Mouse (Mus musculus) kidney, embryonic 15.5 days (tissue): ENCODE measurements around the gene Safb2. TPM values are rescaled to one million over a fixed set of nuclear protein-coding genes. Genes with fewer than 3 reads are reported as not detected.

Source experiments
- ATAC-seq: fragments of 200-750 bp; cut with Nextera tagmentation; replicated peaks from 2 replicates; pipeline ENCODE4 v1.8.0; 2017; ENCODE audit warnings: moderate TSS enrichment; ENCODE audit not compliant: low FRiP score
- H3K27ac ChIP-seq: fragments of 300-500 bp; sonication (generic); 2 replicates; pipeline ENCODE4 v1.5.1; 2015; ENCODE audit warnings: mild to moderate bottlenecking, inconsistent platforms
- H3K27me3 ChIP-seq: fragments of 300-500 bp; sonication (generic); 2 replicates; pipeline ENCODE4 v1.6.1; 2015; ENCODE audit warnings: inconsistent platforms
- H3K36me3 ChIP-seq: fragments of 300-500 bp; sonication (generic); 2 replicates; pipeline ENCODE4 v1.6.1; 2015; ENCODE audit warnings: inconsistent platforms
- H3K4me1 ChIP-seq: fragments of 300-500 bp; sonication (generic); 2 replicates; pipeline ENCODE4 v1.6.1; 2015; ENCODE audit warnings: inconsistent platforms
- H3K4me2 ChIP-seq: fragments of 300-500 bp; sonication (generic); 2 replicates; pipeline ENCODE4 v1.6.1; 2015; ENCODE audit warnings: moderate library complexity, mild to moderate bottlenecking, inconsistent platforms
- H3K4me3 ChIP-seq: fragments of 300-500 bp; sonication (generic); replicated peaks from 2 replicates; pipeline ENCODE4 v1.5.1; 2015; ENCODE audit warnings: mild to moderate bottlenecking, inconsistent platforms
- H3K9ac ChIP-seq: fragments of 300-500 bp; sonication (generic); 2 replicates; pipeline ENCODE4 v1.6.1; 2015; ENCODE audit warnings: mild to moderate bottlenecking, inconsistent platforms
- H3K9me3 ChIP-seq: fragments of 300-500 bp; sonication (generic); replicated peaks from 2 replicates; pipeline ENCODE4 v1.6.1; 2016; ENCODE audit warnings: inconsistent platforms
- WGBS: fragments of 180-500 bp; shearing (Covaris S2); methylation state at CpG from one replicate; pipeline ENCODE4 v1.1.7; 2015; ENCODE audit warnings: mixed read lengths; 5-methylcytosine and 5-hydroxymethylcytosine counted together
- polyA plus RNA-seq: library from polyadenylated mRNA; unstranded; fragments of >200 nt; fragmentation: Nextera tagmentation; extraction: Ambion mirVana; gene quantifications from 2 replicates; pipeline ENCODE4 v1.2.1, GENCODE M21; 2015

Safb2 gene
- polyA plus RNA-seq, 1 experiment from 2014 or later = 92.4 TPM

DNA sequence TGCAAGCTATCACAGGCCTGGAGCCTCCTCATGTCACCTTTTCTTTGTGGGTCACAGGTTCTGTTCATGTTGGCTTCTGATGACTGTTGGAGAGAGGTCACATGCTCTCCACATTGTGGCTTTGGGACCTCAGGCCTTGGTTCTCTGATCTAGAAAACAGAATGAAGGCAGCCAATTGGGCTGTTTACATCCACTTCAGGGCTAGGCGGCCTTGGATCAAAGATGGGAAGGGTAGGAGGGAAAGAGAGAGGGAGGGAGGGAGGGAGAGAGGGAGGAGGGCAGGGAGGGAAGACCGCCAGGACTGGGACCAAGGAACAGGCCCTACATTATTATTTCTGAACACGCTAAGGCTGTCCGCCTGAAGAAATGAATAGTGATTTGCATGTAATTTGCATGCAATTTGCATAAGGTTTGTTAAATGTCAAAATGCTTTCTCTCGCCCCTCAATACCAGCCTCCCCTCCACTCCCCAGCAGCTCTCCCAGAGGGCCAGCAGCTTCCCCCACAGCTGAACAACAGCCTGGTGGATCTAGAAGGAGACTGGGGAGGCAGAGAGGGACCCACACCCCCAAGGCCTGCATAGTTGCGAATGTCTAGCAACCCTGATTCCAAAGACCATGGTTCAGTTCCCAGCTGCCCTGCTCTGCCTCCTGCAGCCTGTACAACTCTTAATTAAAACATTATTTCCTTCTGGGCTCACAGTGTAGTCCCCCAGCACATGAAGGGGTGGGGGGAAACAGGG, 32.4 kb downstream of the Safb2 start:
- no peaks in the 10 kb centered on the region for H3K27me3 ChIP-seq
- peaks cover 9% of the 10 kb centered on the region; the same call in 1 of the 2 replicates for H3K4me1 ChIP-seq
- no peak overlapping the region for H3K4me2 ChIP-seq
- H3K27ac ChIP-seq = no peak overlapping the region
- no peak for ATAC-seq
- 77% methylated on average over 6 of the region's 6 CpGs for WGBS
- no peak overlapping the region for H3K9ac ChIP-seq
- H3K36me3 ChIP-seq = no peaks in the 10 kb centered on the region
- H3K4me3 ChIP-seq = no peak overlapping the region
- H3K9me3 ChIP-seq = no peaks in the 10 kb centered on the region

DNA sequence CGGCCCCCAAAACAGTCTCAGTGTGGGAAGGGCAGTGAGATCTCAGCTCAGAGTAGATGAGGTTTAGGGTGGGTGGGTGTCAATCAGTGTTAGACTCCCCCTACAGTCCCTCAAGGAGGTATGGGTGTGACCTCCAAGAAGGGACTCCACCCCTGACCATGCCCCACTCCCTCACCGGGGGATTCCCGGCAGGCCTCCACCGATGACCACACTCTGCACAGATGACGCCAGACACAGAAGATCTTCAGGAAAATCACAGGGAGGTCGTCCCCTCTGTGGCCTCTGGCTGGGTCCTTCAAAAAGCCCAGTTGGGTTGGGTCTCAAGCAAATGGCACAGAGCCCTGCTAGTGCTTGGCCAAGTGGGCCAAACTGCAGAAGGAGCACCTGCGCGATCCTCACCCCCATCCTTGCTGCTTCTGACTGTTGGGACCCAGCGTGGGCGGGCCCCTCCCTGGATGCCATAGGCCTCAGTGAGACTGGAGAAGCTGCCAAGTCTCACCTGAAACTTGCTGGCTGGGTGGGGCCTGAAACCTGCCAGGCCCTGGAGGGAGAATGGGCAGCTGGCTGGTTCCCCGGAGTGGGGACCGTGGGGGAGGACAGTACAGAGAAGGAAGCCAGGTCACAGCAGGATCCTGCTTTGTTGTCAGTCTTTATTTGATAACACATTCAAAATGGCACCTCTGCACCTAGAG, 33.5 kb downstream of the Safb2 start:
- Histone ChIP-seq H3K27me3 (no peaks in the 10 kb centered on the region), H3K4me3 (no peak overlapping the region), H3K9me3 (no peaks in the 10 kb centered on the region), H3K4me1 (peaks cover 9% of the 10 kb centered on the region; the same call in 1 of the 2 replicates), H3K36me3 (no peaks in the 10 kb centered on the region), H3K9ac (no peak overlapping the region), H3K4me2 (no peak overlapping the region), H3K27ac (no peak overlapping the region)
- no peak for ATAC-seq
- WGBS = 69% methylated on average over 12 of the region's 12 CpGs

GRCm38 (mm10) chr17:56548605-56549105, 35.7 kb downstream of the Safb2 start:
- peaks cover 9% of the 10 kb centered on the region; the same call in 1 of the 2 replicates for H3K4me1 ChIP-seq
- H3K9ac ChIP-seq = no peak overlapping the region
- 58% methylated on average over 4 of the region's 4 CpGs for WGBS
- H3K9me3 ChIP-seq = no peaks in the 10 kb centered on the region
- no peak overlapping the region for H3K27ac ChIP-seq
- ATAC-seq = no peak
- H3K4me3 ChIP-seq = no peak overlapping the region
- no peak overlapping the region for H3K4me2 ChIP-seq
- no peaks in the 10 kb centered on the region for H3K27me3 ChIP-seq
- H3K36me3 ChIP-seq = no peaks in the 10 kb centered on the region

- WGBS = 69% methylated on average over 9 of the region's 9 CpGs
These were observed 36.4 kb downstream of the Safb2 start for GRCm38 (mm10) chr17:56547846-56548604.

GRCm38 (mm10) chr17:56547116-56547845, 37.1 kb downstream of the Safb2 start:
- ATAC-seq = no peak
- Histone ChIP-seq H3K36me3 (no peaks in the 10 kb centered on the region), H3K27ac (no peak overlapping the region), H3K9ac (no peak overlapping the region), H3K4me1 (peaks cover 9% of the 10 kb centered on the region; the same call in 1 of the 2 replicates), H3K9me3 (no peaks in the 10 kb centered on the region), H3K27me3 (no peaks in the 10 kb centered on the region), H3K4me3 (no peak overlapping the region), H3K4me2 (no peak overlapping the region)
- 68% methylated on average over 17 of the region's 17 CpGs for WGBS

More at GRCm38 (mm10) chr17:56547846-56548604, 36.4 kb downstream of the Safb2 start:
- H3K9me3 ChIP-seq = no peaks in the 10 kb centered on the region
- ATAC-seq = no peak
- no peak overlapping the region for H3K4me2 ChIP-seq
- H3K4me3 ChIP-seq = no peak overlapping the region
- H3K9ac ChIP-seq = no peak overlapping the region
- no peak overlapping the region for H3K27ac ChIP-seq
- no peaks in the 10 kb centered on the region for H3K36me3 ChIP-seq
- H3K27me3 ChIP-seq = no peaks in the 10 kb centered on the region
- peaks cover 9% of the 10 kb centered on the region; the same call in 1 of the 2 replicates for H3K4me1 ChIP-seq

GRCm38 (mm10) chr17:56546576-56546975, 37.8 kb downstream of the Safb2 start:
- Histone ChIP-seq H3K9ac (no peak overlapping the region), H3K36me3 (no peaks in the 10 kb centered on the region), H3K27me3 (no peaks in the 10 kb centered on the region), H3K9me3 (no peaks in the 10 kb centered on the region), H3K4me3 (no peak overlapping the region), H3K27ac (no peak overlapping the region), H3K4me2 (no peak overlapping the region), H3K4me1 (peaks cover 9% of the 10 kb centered on the region; the same call in 1 of the 2 replicates)
- no peak for ATAC-seq
- 80% methylated on average over 5 of the region's 5 CpGs for WGBS

GRCm38 (mm10) chr17:56545945-56546344, 38.4 kb downstream of the Safb2 start:
- Histone ChIP-seq H3K9ac (no peak overlapping the region), H3K9me3 (no peaks in the 10 kb centered on the region), H3K27me3 (no peaks in the 10 kb centered on the region), H3K27ac (no peak overlapping the region), H3K4me2 (no peak overlapping the region), H3K36me3 (no peaks in the 10 kb centered on the region), H3K4me3 (no peak overlapping the region), H3K4me1 (peaks cover 5% of the 10 kb centered on the region; the same call in 1 of the 2 replicates)
- ATAC-seq = no peak
- WGBS = 85% methylated on average over 1 of the region's 1 CpGs

DNA sequence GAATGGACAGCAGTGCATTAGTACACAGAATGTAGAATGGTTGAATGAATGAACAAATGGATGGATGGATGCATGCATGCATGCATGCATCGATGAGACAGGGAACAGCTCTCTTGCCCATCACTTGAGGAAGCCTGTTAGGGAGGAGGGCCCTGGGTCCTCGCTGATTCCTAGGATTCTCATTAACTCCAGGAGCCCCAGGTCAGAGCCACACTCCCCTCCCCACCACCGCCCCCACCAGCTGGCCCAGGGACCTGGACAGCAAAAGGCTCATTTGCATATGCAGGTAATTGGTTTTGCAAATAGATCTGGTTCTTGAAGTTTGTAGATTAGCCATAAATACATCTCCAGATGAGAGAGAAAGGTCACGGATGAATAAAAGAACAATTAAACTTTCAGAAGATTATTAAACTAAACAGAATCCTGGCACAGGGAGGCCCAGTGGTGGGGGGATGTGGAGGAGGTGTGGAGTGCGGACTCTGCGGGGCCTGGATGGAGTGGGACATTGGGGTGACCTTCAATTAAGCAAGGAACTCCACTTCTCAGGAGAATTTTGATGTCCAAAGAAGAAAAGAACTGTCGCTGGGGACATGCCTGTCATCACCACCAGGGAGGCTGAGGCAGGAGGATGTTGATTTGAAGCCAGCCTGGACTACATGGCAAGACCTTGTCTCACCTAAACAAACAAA, 39.5 kb downstream of the Safb2 start:
- H3K9me3 ChIP-seq = no peaks in the 10 kb centered on the region
- H3K4me3 ChIP-seq = no peak overlapping the region
- H3K9ac ChIP-seq = no peak overlapping the region
- H3K36me3 ChIP-seq = no peaks in the 10 kb centered on the region
- no peak overlapping the region for H3K27ac ChIP-seq
- no peaks in the 10 kb centered on the region for H3K4me1 ChIP-seq
- no peak overlapping the region for H3K4me2 ChIP-seq
- H3K27me3 ChIP-seq = no peaks in the 10 kb centered on the region
- no peak for ATAC-seq
- 62% methylated on average over 7 of the region's 7 CpGs for WGBS

DNA sequence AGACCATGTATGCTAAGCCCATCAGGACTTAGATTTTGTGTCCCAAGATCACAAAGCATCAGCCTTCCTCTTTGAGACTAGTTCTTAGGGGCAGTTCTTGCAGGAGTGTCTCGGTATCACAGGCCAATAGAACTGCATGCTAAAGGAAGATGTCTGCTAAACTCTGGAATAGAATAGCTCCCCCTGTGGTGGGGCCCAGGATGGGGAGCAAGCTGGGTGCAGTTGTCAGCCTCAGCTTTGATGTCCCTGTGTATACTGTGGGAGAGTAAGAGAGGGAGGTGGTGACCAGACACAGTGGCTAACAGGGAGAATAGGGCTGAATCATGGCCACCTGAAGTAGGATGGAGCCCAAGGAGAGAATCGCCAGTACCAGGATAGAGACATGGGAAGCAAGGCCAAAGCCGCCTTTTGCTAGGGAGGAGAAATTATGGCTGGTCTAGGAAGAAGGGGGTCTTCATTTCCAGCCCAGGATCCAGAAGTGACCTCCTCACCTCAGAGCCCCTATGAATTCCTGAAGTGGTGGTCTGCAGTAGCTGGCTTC, 40.6 kb downstream of the Safb2 start:
- 78% methylated on average over 3 of the region's 3 CpGs for WGBS
- no peak overlapping the region for H3K27ac ChIP-seq
- H3K4me1 ChIP-seq = no peaks in the 10 kb centered on the region
- no peak for ATAC-seq
- H3K9ac ChIP-seq = no peak overlapping the region
- no peaks in the 10 kb centered on the region for H3K36me3 ChIP-seq
- H3K4me3 ChIP-seq = no peak overlapping the region
- no peaks in the 10 kb centered on the region for H3K27me3 ChIP-seq
- no peak overlapping the region for H3K4me2 ChIP-seq
- no peaks in the 10 kb centered on the region for H3K9me3 ChIP-seq

DNA sequence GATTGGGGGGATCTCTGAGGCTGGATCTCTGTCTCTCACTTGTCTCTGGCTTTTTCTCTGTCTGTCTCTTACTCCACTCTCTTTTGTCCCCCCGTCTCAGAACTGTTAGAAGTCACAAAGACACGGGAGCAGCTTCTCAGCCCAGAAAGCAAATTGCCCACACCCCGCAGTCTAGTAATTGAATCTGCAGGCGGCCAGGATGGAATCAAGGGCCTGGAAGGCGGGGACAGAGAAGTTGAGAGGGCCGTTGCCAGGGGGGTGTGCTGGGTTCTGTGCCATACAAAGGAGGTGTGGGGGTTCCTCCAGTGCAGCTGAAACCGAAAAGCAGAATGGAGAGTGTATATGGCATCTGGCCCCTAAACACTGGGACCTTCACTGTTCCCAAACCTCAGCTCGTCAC, 41.6 kb downstream of the Safb2 start:
- Histone ChIP-seq H3K4me1 (0 out of 2 replicates have a peak, but pooled peaks cover 3% of the 10 kb centered on the region), H3K36me3 (no peaks in the 10 kb centered on the region), H3K4me2 (no peak overlapping the region), H3K4me3 (no peak overlapping the region), H3K9ac (no peak overlapping the region), H3K9me3 (no peaks in the 10 kb centered on the region), H3K27me3 (no peaks in the 10 kb centered on the region), H3K27ac (no peak overlapping the region)
- ATAC-seq = no peak
- WGBS = 36% methylated on average over 8 of the region's 8 CpGs

DNA sequence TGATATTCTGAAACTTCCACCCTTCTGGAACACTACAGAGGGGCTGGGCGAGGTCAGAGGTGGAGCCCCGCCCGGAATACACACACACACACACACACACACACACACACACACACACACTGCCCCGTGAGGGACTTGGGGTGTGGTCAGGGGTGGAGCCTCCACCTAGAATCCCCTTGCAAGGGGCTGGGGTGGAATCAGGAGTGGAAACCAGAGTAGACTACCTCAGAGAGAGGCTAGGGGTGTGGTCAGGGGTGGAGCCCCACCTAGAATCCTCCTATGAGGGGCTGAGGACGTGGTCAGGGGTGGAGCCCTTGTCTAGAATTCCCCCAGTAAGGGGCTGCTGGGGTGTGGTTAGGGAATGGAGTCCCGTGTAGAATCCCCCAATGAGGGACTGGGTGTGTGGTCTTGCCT, 43.8 kb downstream of the Safb2 start:
- ATAC-seq = peak; percentile 57
- 0 out of 2 replicates have a peak, but pooled peaks cover 3% of the 10 kb centered on the region for H3K4me1 ChIP-seq
- no peak overlapping the region for H3K27ac ChIP-seq
- H3K9ac ChIP-seq = no peak overlapping the region
- H3K36me3 ChIP-seq = no peaks in the 10 kb centered on the region
- no peak overlapping the region for H3K4me3 ChIP-seq
- 39% methylated on average over 6 of the region's 6 CpGs for WGBS
- no peaks in the 10 kb centered on the region for H3K27me3 ChIP-seq
- H3K9me3 ChIP-seq = no peaks in the 10 kb centered on the region
- H3K4me2 ChIP-seq = no peak overlapping the region
